Mouse (Mus musculus): ENCODE data around the gene Tmcc3. TPM values are rescaled to one million over a fixed set of nuclear protein-coding genes. Genes with fewer than 3 reads are reported as not detected.

The Tmcc3 gene
- total and polyA plus RNA-seq, 3 experiments, result 11.3 to 30.1 (median 23.1) TPM

DNA sequence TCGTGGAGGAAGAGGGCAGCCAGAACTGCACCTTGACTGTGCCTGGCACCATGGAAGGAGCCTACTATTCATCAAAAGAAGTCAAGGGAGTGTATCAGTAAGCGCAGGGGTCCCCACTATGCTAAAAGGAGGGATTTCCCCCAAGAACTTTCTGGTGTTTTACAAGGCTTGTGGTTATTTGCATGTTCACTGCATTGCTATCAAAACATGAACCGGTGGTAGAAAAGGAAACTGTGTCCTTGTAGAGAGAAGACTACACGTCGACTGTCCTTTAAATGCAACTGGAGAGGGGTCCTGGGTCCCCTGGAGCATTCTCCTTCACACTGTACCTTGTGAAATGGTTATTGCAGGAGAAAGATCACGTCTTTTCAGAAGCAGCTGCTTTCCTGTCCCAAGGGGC, 71.8 kb downstream of the Tmcc3 start (continued):
- TF ChIP-seq MAFK (IDR thresholded peaks at IDR 0.05; ENCODE audit: insufficient replicate concordance, low read length), result 0 out of 2 replicates have a peak, but pooled peaks have one; percentile 28
- 0 out of 2 replicates have a peak, but pooled peaks have one; percentile 30 for TF ChIP-seq RCOR1 (conservative IDR thresholded peaks at IDR 0.05; ENCODE audit: low read depth, low read length)
- TF ChIP-seq CHD1 (IDR thresholded peaks at IDR 0.05; ENCODE audit: low read depth, low read length), result 0 out of 2 replicates have a peak, but pooled peaks have one; percentile 11
- no peak for TF ChIP-seq JUN (IDR thresholded peaks at IDR 0.05; ENCODE audit: insufficient read depth, low read depth, low read length)
- peak; percentile 57 for TF ChIP-seq MAX (IDR thresholded peaks at IDR 0.05; ENCODE audit: low read length)
- TF ChIP-seq ETS1 (conservative IDR thresholded peaks at IDR 0.05; ENCODE audit: low read depth, low read length), result peak; percentile 64
- peak; percentile 58 for TF ChIP-seq TCF12 (IDR thresholded peaks at IDR 0.05; ENCODE audit: low read depth, low read length)
- no peak for TF ChIP-seq NRF1 (IDR thresholded peaks at IDR 0.05; ENCODE audit: low read depth, low read length)
- no peak for TF ChIP-seq NELFE (IDR thresholded peaks at IDR 0.05; ENCODE audit: low read depth, low read length)
- no peak for TF ChIP-seq ELF1 (IDR thresholded peaks at IDR 0.05; ENCODE audit: low read depth, low read length)
- no peak for TF ChIP-seq PAX5 (IDR thresholded peaks at IDR 0.05; ENCODE audit: low read length)
- 0 out of 2 replicates have a peak, but pooled peaks have one; percentile 34 for TF ChIP-seq JUND (conservative IDR thresholded peaks at IDR 0.05; ENCODE audit: low read depth, low read length)
- TF ChIP-seq MAZ (IDR thresholded peaks at IDR 0.05; ENCODE audit: low read depth, low read length), result no peak
- TF ChIP-seq RAD21 (IDR thresholded peaks at IDR 0.05; ENCODE audit: low read depth, low read length), result no peak

DNA sequence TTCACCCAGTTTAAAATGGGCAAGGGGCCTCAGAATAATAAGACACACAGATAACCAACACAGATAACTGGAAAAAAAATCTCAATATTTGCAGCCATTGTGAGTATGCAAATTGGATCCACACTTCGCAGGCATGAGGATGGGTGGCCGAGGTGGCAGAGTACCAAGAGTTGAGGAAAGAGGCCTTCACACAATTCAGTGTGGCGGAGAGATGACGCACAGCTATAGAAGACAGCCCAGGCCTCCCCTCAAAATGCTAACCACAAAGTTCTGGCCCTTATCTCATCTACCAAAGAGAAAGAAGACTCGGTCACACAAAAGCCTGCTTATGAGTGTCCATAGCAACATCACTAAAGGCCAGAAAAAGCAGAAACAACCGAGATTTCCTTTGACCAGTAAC, 77.5 kb downstream of the Tmcc3 start:
- H3K27me3 ChIP-seq (replicated peaks), result no peaks in the 10 kb centered on the region
- TF ChIP-seq CTCF (conservative IDR thresholded peaks at IDR 0.05 in 1 of 2, IDR thresholded peaks at IDR 0.05 in 1 of 2; ENCODE audit: low read depth in 2 of 2, low read length in 2 of 2) (no peak), MEF2A (IDR thresholded peaks at IDR 0.05; ENCODE audit: borderline replicate concordance, low read depth, low read length) (no peak), NELFE (IDR thresholded peaks at IDR 0.05; ENCODE audit: low read depth, low read length) (no peak)
- H3K4me1 ChIP-seq (ENCODE audit: control insufficient read depth in 1 of 2, insufficient read depth in 2 of 2), result peaks cover 16 to 22% of the 10 kb centered on the region in 2 experiments
- H3K27ac ChIP-seq (ENCODE audit: insufficient read depth, low read depth), result no peak overlapping the region
- H3K9ac ChIP-seq (ENCODE audit: insufficient read depth, low read depth), result no peak overlapping the region
- H3K9me3 ChIP-seq (replicated peaks; ENCODE audit: low read length), result no peaks in the 10 kb centered on the region
- dilution Hi-C loops (cut with MboI; ENCODE audit: extremely low pct_ligation_motif_present, extremely low pct_unique_long_range_greater_than_20kb, low sequenced_read_pairs), result no loop called here
- in situ Hi-C loops (cut with MboI; ENCODE audit: low pct_ligation_motif_present, low pct_unique_long_range_greater_than_20kb, low sequenced_read_pairs), result no loop called here
- no peak overlapping the region for H3K4me2 ChIP-seq (ENCODE audit: insufficient read depth, low read depth, poor library complexity, severe bottlenecking)
- peaks cover 68 to 91% of the 10 kb centered on the region in 2 experiments for H3K36me3 ChIP-seq (replicated peaks in 1 of 2; ENCODE audit: control insufficient read depth in 1 of 2, insufficient read depth in 1 of 2, low read length in 1 of 2)
- no peak for DNase-seq (ENCODE audit: extremely low read depth)
- H3K4me3 ChIP-seq (replicated peaks in 1 of 3; ENCODE audit: low read depth in 2 of 3, low read length in 2 of 3, poor library complexity in 1 of 3), result no peak overlapping the region
- H3K79me2 ChIP-seq (replicated peaks; ENCODE audit: control insufficient read depth, extremely low read depth, insufficient read depth, poor library complexity, severe bottlenecking), result peaks cover 78% of the 10 kb centered on the region

- in situ Hi-C loops (cut with MboI; ENCODE audit: low pct_ligation_motif_present, low pct_unique_long_range_greater_than_20kb, low sequenced_read_pairs), result loop anchor here (10.0 kb wide), 1 partner anchor 156 kb away; no protein-coding TSS in a partner anchor
Measured at GRCm38 (mm10) chr10:94391049-94391448, 79.3 kb downstream of the Tmcc3 start.

More at GRCm38 (mm10) chr10:94391049-94391448, 79.3 kb downstream of the Tmcc3 start:
- Histone ChIP-seq H3K27me3 (replicated peaks) (no peaks in the 10 kb centered on the region), H3K4me3 (replicated peaks in 1 of 3; ENCODE audit: low read depth in 2 of 3, low read length in 2 of 3, poor library complexity in 1 of 3) (no peak overlapping the region), H3K4me1 (ENCODE audit: control insufficient read depth in 1 of 2, insufficient read depth in 2 of 2) (peaks cover 0 to 5% of the 10 kb centered on the region in 2 experiments; a peak in 3 of 4 replicates), H3K36me3 (replicated peaks in 1 of 2; ENCODE audit: control insufficient read depth in 1 of 2, insufficient read depth in 1 of 2, low read length in 1 of 2) (peaks cover 64 to 91% of the 10 kb centered on the region in 2 experiments), H3K9ac (ENCODE audit: insufficient read depth, low read depth) (no peak overlapping the region), H3K27ac (ENCODE audit: insufficient read depth, low read depth) (no peak overlapping the region), H3K4me2 (ENCODE audit: insufficient read depth, low read depth, poor library complexity, severe bottlenecking) (no peak overlapping the region), H3K79me2 (replicated peaks; ENCODE audit: control insufficient read depth, extremely low read depth, insufficient read depth, poor library complexity, severe bottlenecking) (peaks cover 66% of the 10 kb centered on the region), H3K9me3 (replicated peaks; ENCODE audit: low read length) (no peaks in the 10 kb centered on the region)
- TF ChIP-seq MYC (IDR thresholded peaks at IDR 0.05; ENCODE audit: low read depth, low read length), result no peak
- TF ChIP-seq POLR2A (IDR thresholded peaks at IDR 0.05; ENCODE audit: low read depth, low read length), result no peak
- no peak for TF ChIP-seq MAZ (IDR thresholded peaks at IDR 0.05; ENCODE audit: low read depth, low read length)
- no peak for TF ChIP-seq CHD2 (IDR thresholded peaks at IDR 0.05; ENCODE audit: low read length)
- no peak for TF ChIP-seq TCF12 (IDR thresholded peaks at IDR 0.05; ENCODE audit: low read depth, low read length)
- no peak for TF ChIP-seq RAD21 (IDR thresholded peaks at IDR 0.05; ENCODE audit: low read depth, low read length)
- TF ChIP-seq JUN (IDR thresholded peaks at IDR 0.05; ENCODE audit: insufficient read depth, low read depth, low read length), result no peak
- no peak for TF ChIP-seq ELF1 (IDR thresholded peaks at IDR 0.05; ENCODE audit: low read depth, low read length)
- TF ChIP-seq ZNF384 (IDR thresholded peaks at IDR 0.05; ENCODE audit: low read depth, low read length), result no peak
- no peak for TF ChIP-seq ETS1 (conservative IDR thresholded peaks at IDR 0.05; ENCODE audit: low read depth, low read length)
- TF ChIP-seq ZMIZ1 (IDR thresholded peaks at IDR 0.05; ENCODE audit: low read depth, low read length), result no peak
- no peak for TF ChIP-seq USF1 (IDR thresholded peaks at IDR 0.05; ENCODE audit: low read depth, low read length)
- no peak for TF ChIP-seq MAX (IDR thresholded peaks at IDR 0.05; ENCODE audit: low read length)
- TF ChIP-seq SIN3A (IDR thresholded peaks at IDR 0.05; ENCODE audit: low read length), result no peak
- dilution Hi-C loops (cut with MboI; ENCODE audit: extremely low pct_ligation_motif_present, extremely low pct_unique_long_range_greater_than_20kb, low sequenced_read_pairs), result no loop called here
- no peak for DNase-seq (ENCODE audit: extremely low read depth)
